Mouse (Mus musculus): ENCODE results near the gene Lyst.

- TF ChIP-seq CTCF (IDR thresholded peaks at IDR 0.05) (no peak), POLR2A (IDR thresholded peaks at IDR 0.05; ENCODE audit: insufficient read depth, low read depth, low read length) (no peak), EP300 (IDR thresholded peaks at IDR 0.05; ENCODE audit: insufficient read depth, low read depth, low read length) (no peak)
Measured at GRCm38 (mm10) chr13:13638725-13639124, 48.5 kb downstream of the Lyst start.

Data from heart, adult 2 months (tissue).